Mouse (Mus musculus) erythroblast, embryonic 14.5 days (primary cell): ENCODE measurements around the gene Fbxo40.

Source experiments
- GATA1 ChIP-seq: IDR thresholded peaks from 2 replicates; pipeline ENCODE4 v1.6.1; 2012; ENCODE audit warnings: low read length, inconsistent platforms, mixed read lengths
- TAL1 ChIP-seq: IDR thresholded peaks from 3 replicates; pipeline ENCODE4 v1.6.1; 2012; ENCODE audit warnings: low read length, inconsistent platforms, mixed read lengths

DNA sequence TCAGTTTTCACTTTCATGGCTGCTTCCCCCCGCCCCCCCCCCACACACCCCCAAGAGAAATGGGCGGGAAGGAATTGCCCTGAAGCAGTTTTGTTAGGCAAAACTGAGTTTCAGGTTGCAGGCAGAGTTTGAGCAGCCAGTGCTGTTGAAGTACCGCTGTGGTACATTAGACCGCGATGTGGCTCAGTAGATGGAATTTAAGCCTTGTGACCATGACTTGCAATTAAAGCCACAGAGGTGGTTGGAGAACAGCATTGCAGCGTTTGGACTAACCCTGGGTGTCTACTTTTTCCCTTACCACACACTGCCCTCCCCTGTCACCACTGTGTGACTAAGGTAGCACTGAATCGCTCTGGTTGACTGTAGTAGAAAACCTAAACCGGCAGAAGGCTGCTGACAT is 774 bp downstream of the Fbxo40 start:
- TF ChIP-seq GATA1 (no peak), TAL1 (no peak)
